26 mouse cellular contexts compared by ENCODE assay signal in genomic region chr4:87760297-87760696, GRCm38 (mm10).
"Had no signal": no experiment of that assay in that cellular context is flagged by ENCODE, and none has a peak within 500 bp of the region (broad histone marks: within the 10 kb centered on the region; RNA-seq: fewer than 3 reads in every experiment).

No protein-coding gene starts in this region.

- H3K4me3 ChIP-seq: embryonic facial prominence, embryonic 10.5 days; embryonic facial prominence, embryonic 12.5 days; embryonic facial prominence, embryonic 13.5 days; embryonic facial prominence, embryonic 15.5 days; erythroblast, embryonic 14.5 days; forebrain, embryonic 10.5 days; forebrain, embryonic 12.5 days; forebrain, embryonic 13.5 days; forebrain, embryonic 15.5 days; gastrocnemius, adult 2 months; heart, adult 2 months had no signal

- H3K9ac ChIP-seq: embryonic facial prominence, embryonic 12.5 days; embryonic facial prominence, embryonic 13.5 days; embryonic facial prominence, embryonic 15.5 days; forebrain, embryonic 12.5 days; forebrain, embryonic 13.5 days; forebrain, embryonic 15.5 days; forebrain, postnatal 0 days had no signal

- H3K27ac ChIP-seq: embryonic facial prominence, embryonic 10.5 days; embryonic facial prominence, embryonic 12.5 days; embryonic facial prominence, embryonic 13.5 days; embryonic facial prominence, embryonic 15.5 days; forebrain, embryonic 10.5 days; forebrain, embryonic 12.5 days; forebrain, embryonic 13.5 days; forebrain, embryonic 15.5 days; gastrocnemius, adult 2 months; heart, adult 2 months had no signal

- H3K36me3 ChIP-seq: embryonic facial prominence, embryonic 10.5 days; embryonic facial prominence, embryonic 12.5 days; embryonic facial prominence, embryonic 13.5 days; embryonic facial prominence, embryonic 15.5 days; forebrain, embryonic 10.5 days; forebrain, embryonic 12.5 days; forebrain, embryonic 15.5 days had no signal

- H3K4me2 ChIP-seq: embryonic facial prominence, embryonic 12.5 days; embryonic facial prominence, embryonic 13.5 days; embryonic facial prominence, embryonic 15.5 days; forebrain, embryonic 12.5 days; forebrain, embryonic 13.5 days; forebrain, embryonic 15.5 days had no signal

- H3K27me3 ChIP-seq: embryonic facial prominence, embryonic 12.5 days; embryonic facial prominence, embryonic 13.5 days; embryonic facial prominence, embryonic 15.5 days; forebrain, embryonic 12.5 days; forebrain, embryonic 13.5 days; forebrain, embryonic 15.5 days had no signal

- DNase-seq: cerebellum, adult 8-10 months; cerebellum, adult 9-10 months; cerebellum, adult 9-11 months; cerebellum, postnatal 14 days; cerebellum, postnatal 25 days; cerebellum, postnatal 36 days; embryo, embryonic 11 days; forebrain, postnatal 0 days; gastrocnemius, adult 2 months; gastrocnemius, postnatal 10 days; gastrocnemius, postnatal 14 days; gastrocnemius, postnatal 25 days; gastrocnemius, postnatal 36 days; heart, adult 18-20 months; heart, adult 2 months had no signal

- H3K9me3 ChIP-seq: embryonic facial prominence, embryonic 10.5 days; embryonic facial prominence, embryonic 12.5 days; embryonic facial prominence, embryonic 13.5 days; embryonic facial prominence, embryonic 15.5 days; forebrain, embryonic 10.5 days; forebrain, embryonic 12.5 days; forebrain, embryonic 13.5 days; forebrain, embryonic 15.5 days had no signal

- H3K4me1 ChIP-seq: embryonic facial prominence, embryonic 10.5 days; embryonic facial prominence, embryonic 12.5 days; embryonic facial prominence, embryonic 13.5 days; embryonic facial prominence, embryonic 15.5 days; forebrain, embryonic 10.5 days; forebrain, embryonic 12.5 days; forebrain, embryonic 13.5 days; forebrain, embryonic 15.5 days had no signal

- ATAC-seq: forebrain, embryonic 13.5 days; forebrain, embryonic 14.5 days; forebrain, embryonic 15.5 days; forebrain, embryonic 16.5 days; forebrain, postnatal 0 days had no signal
